Mouse (Mus musculus) inflammation-experienced regulatory T-cells, adult 6 months (primary cell): Measurements from ENCODE around the gene Odf2. TPM values are rescaled to one million over a fixed set of nuclear protein-coding genes. Genes with fewer than 3 reads are reported as not detected.
A peak's percentile ranks its signal among the peaks of the same experiment; 100 is the strongest.

Experiments
- ATAC-seq: one replicate; pipeline ENCODE4 v1.8.0; 2017
- polyA plus RNA-seq, 3 experiments: library from polyadenylated mRNA; unstranded; fragments of 100-300 nt; shearing (Covaris generic); gene quantifications; one replicate each; pipeline ENCODE4 v1.2.1; 2017

Gene Odf2
- polyA plus RNA-seq: 10 to 100 TPM; 47.8 to 56.0 (median 52.8) TPM

- peak; percentile 94 for ATAC-seq
Observed at GRCm38 (mm10) chr2:29889066-29889944, at the start of gene Odf2. Gene Odf2 (plus strand): TSS chr2:29889221.

GRCm38 (mm10) chr2:29839460-29839859, 49.6 kb upstream of the Odf2 start:
- no peak for ATAC-seq

GRCm38 (mm10) chr2:29843231-29844105, 45.6 kb upstream of the Odf2 start:
- ATAC-seq: no peak

- no peak for ATAC-seq
Observed at GRCm38 (mm10) chr2:29844115-29844514, 44.9 kb upstream of the Odf2 start.

GRCm38 (mm10) chr2:29844661-29845060, 44.4 kb upstream of the Odf2 start:
- no peak for ATAC-seq

GRCm38 (mm10) chr2:29845636-29846035, 43.4 kb upstream of the Odf2 start:
- no peak for ATAC-seq

- no peak for ATAC-seq
Observed at GRCm38 (mm10) chr2:29846061-29846853, 42.8 kb upstream of the Odf2 start.

- ATAC-seq: no peak
Observed at GRCm38 (mm10) chr2:29846911-29847310, 42.1 kb upstream of the Odf2 start.

- ATAC-seq: no peak
Observed at GRCm38 (mm10) chr2:29849041-29849440, 40.0 kb upstream of the Odf2 start.

GRCm38 (mm10) chr2:29849841-29850480, 39.1 kb upstream of the Odf2 start:
- no peak for ATAC-seq

- no peak for ATAC-seq
Observed at GRCm38 (mm10) chr2:29852957-29853485, 36.0 kb upstream of the Odf2 start.

GRCm38 (mm10) chr2:29853736-29854135, 35.3 kb upstream of the Odf2 start:
- no peak for ATAC-seq

GRCm38 (mm10) chr2:29855585-29856210, 33.3 kb upstream of the Odf2 start:
- no peak for ATAC-seq

- no peak for ATAC-seq
Observed at GRCm38 (mm10) chr2:29856451-29857260, 32.4 kb upstream of the Odf2 start.

- ATAC-seq: no peak
Observed at GRCm38 (mm10) chr2:29857341-29857740, 31.7 kb upstream of the Odf2 start.

- no peak for ATAC-seq
Observed at GRCm38 (mm10) chr2:29857967-29858366, 31.1 kb upstream of the Odf2 start.

- no peak for ATAC-seq
Observed at GRCm38 (mm10) chr2:29858748-29859473, 30.1 kb upstream of the Odf2 start.

- ATAC-seq: no peak
Observed at GRCm38 (mm10) chr2:29865125-29865524, 23.9 kb upstream of the Odf2 start.

- ATAC-seq: peak; percentile 94
Observed at GRCm38 (mm10) chr2:29868949-29869645, 19.9 kb upstream of the Odf2 start, which contains the start of gene Cercam. Gene Cercam (plus strand): TSS chr2:29869164.
